Mouse (Mus musculus) adipocyte (in vitro differentiated cells): ENCODE measurements around the gene Pdzd7.

Experiments used
- DNase-seq: peaks from one replicate; pipeline ENCODE4 v3.0.0-alpha.2; 2016; ENCODE audit warnings: low spot score

The Pdzd7 gene

DNA sequence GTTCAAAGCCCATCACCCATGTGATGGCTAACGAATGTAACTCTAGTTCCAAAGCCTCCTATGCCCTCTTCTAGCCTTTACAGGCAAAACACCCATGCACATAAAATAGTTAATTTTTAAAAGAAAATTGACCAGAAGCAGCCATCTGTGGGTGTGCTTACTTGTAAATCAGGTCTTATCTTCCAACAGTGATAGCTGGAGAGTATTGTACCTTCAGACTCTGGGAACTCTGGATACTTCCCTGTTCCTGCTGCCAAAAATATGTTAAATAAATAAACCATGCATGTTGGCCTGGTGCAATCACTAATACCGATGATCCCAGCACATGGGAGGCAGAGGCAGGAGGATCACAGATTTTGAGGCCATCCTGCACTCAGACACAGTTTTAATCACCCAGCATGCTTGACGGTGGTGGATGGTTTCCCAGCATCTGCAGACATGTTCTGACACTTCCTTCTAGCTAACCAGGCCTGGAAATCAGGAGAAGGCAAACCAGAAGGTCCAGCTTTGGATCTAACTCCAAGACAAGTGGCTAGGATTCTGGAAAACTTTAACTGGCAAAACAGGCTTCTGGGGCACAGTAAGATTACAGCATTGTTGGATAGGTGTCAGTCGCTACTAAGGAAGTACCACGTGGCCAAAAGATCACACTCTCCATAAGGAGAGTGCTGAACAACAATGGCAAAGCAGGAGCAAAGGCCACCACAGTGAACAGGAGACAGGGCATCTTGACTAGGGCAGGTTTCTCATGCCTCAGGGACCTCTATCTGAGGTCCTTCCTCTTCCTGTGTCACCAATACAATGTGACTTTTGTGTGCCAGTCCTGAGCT lies 60.1 kb downstream of the Pdzd7 start:
- DNase-seq: peak; percentile 28

DNA sequence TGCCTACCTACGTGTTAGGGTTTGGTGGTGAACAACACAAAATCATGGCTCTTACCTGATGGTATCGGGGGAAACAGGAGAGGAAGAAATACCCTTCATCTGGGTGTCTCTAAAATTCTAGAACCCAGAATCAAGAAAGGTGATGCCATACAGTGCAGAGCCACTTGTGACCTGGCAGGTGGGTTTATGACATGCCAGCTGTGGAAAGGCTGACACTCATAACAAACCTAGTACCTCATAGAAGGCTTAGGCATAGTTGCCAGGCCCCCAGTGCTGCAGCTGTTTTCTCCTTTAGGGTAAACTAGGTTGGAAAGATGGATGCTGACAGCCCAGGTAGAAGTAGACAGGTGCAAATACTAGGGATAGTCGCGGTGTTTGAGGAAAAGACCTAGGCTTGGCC lies 61.1 kb downstream of the Pdzd7 start:
- DNase-seq: no peak

DNA sequence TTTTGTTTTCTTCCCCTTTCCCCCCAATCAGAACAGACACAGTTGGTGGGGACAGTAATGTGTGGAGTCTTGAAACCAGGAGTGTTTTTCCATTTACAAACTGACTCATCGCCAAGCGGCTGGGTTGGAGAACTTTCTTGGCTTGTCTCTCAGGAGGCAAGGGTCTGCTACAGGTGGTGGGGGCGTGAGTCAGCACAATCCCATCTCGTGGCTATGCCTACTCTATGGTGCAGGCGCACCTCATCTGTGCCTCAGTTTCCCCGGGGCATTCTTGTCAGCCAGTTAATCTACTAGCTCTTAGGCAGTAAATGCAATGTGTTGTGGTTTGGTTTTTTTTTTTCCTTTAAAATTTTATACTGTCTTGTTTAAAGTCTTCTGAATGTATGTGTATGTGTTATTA lies 62.2 kb downstream of the Pdzd7 start:
- DNase-seq: no peak

DNA sequence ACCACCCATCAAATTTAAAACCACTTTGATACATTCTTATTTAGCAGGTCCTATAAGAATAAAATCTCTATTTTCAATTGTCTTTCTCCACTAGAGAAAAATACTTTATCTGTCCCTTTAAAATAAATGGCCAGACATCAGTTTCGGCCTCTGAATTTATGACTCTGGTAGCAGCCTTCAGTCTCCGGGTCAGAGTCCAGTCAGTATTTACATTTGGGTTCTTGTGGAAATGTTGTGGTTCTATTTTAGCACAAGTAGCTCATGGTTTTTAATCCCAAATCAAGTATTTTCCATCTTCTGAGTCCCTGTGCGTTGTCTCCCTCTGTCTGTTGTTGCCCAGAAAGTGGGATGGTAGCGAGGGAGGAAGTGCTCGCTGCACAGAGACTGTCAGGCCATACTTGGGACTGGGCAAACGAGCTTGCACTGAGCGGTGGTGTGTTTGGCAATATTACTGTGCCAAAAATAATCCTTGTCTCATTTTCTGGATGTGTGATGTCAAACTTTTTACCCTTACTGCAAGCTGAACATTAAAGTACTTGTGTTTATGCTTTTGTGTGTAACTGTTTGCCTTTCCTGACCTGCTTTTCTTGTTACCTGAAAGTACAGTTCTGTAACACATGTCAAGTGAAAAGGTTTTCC lies 62.9 kb downstream of the Pdzd7 start:
- DNase-seq: no peak

DNA sequence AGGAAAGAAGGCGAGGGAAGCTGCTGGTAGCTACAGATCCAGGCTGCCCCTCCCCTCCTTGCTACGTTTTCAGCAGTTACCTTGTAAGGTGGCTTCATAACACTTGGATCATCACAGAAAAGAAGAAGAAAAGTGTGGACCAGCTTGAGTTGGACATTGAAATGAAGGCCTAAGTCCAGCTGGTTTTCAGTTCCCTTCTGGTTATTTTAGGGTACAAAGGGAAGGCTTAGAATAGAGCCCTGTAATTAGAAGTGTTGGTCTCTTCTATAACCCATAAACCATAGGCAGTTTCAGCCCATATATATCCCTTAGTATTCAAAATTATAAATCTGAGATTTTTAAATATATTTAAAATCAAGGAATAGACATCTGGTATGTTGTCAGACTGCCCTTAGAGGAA lies 64.7 kb downstream of the Pdzd7 start:
- no peak for DNase-seq

DNA sequence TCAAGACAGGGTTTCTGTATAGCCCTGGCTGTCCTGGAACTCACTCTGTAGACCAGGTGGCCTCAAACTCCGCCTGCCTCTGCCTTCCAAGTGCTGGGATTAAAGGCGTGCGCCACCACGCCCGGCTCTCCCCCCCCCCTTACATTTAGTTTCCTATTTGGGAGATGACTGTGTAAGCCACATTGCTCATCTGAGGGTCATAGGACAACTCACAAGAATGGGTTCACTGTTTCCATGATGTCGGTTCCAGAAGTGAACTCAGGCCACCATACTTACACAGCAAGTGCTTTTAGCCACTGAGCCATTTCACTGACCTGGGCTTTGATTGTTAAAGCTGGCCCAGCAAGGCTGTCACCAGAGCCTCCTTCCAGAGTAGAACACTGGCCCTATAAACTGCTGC lies 68.4 kb downstream of the Pdzd7 start:
- DNase-seq: no peak
